In genomic region chr5:25532256-25533147, GRCm38 (mm10) we compare ENCODE assay signal across 12 mouse cellular contexts. TPM values are rescaled to one million over a fixed set of nuclear protein-coding genes. Genes with fewer than 3 reads are reported as not detected.
DNase-seq lines count a peak whose midpoint lies in the region; ATAC-seq and TF ChIP-seq lines count a peak whose summit lies in the region.
"Had no signal": no experiment of that assay in that cellular context is flagged by ENCODE, and none has a peak within 500 bp of the region (broad histone marks: within the 10 kb centered on the region; RNA-seq: fewer than 3 reads in every experiment).

No protein-coding gene starts in this region.

- no peak for TF ChIP-seq CTCF in MEL (IDR thresholded peaks at IDR 0.05 in 2 of 3, conservative IDR thresholded peaks at IDR 0.05 in 1 of 3; ENCODE audit: control insufficient read depth in 1 of 3, insufficient read depth in 1 of 3, low read depth in 2 of 3, low read length in 3 of 3, poor library complexity in 1 of 3, severe bottlenecking in 1 of 3)

- no peak for ATAC-seq in liver, embryonic 16.5 days (ENCODE audit: low read depth)
- ATAC-seq in midbrain, embryonic 15.5 days (replicated peaks) = no peak
- ATAC-seq: hindbrain, embryonic 16.5 days had no signal

- no peaks in the 10 kb centered on the region for H3K9me3 ChIP-seq in MEL (replicated peaks; ENCODE audit: insufficient read depth, low read length)
- H3K9me3 ChIP-seq in liver, embryonic 16.5 days (replicated peaks; ENCODE audit: control insufficient read depth, low read length) = no peaks in the 10 kb centered on the region
- no peaks in the 10 kb centered on the region for H3K9me3 ChIP-seq in midbrain, embryonic 15.5 days
- H3K9me3 ChIP-seq: limb, embryonic 15.5 days had no signal

- intact Hi-C loops in left cerebral cortex, postnatal 25 days (cut with DNase I) = no loop called here
- intact Hi-C loops in left cerebral cortex, postnatal 36 days (cut with DNase I) = no loop called here

- TF ChIP-seq EP300 in MEL (IDR thresholded peaks at IDR 0.05; ENCODE audit: low read depth in 1 of 2, low read length in 2 of 2) = peak; percentile 25 to 40; a peak in 2 of 4 replicates

- peak overlapping the region; percentile 38 to 46 for H3K4me3 ChIP-seq in MEL (ENCODE audit: control insufficient read depth in 1 of 2, insufficient read depth in 1 of 2, low read depth in 2 of 2, low read length in 2 of 2)
- H3K4me3 ChIP-seq in liver, embryonic 16.5 days (ENCODE audit: low read depth, low read length) = no peak overlapping the region
- H3K4me3 ChIP-seq in midbrain, embryonic 15.5 days = no peak overlapping the region
- H3K4me3 ChIP-seq: heart, embryonic 12.5 days; limb, embryonic 15.5 days had no signal

- 51% methylated on average over 18 of the region's 18 CpGs for WGBS in liver, embryonic 16.5 days (ENCODE audit: insufficient replicate concordance)
- WGBS in midbrain, embryonic 15.5 days = 50% methylated on average over 18 of the region's 18 CpGs

- H3K9ac ChIP-seq in MEL (ENCODE audit: control insufficient read depth, low read depth, low read length, poor library complexity, severe bottlenecking) = peak overlapping the region; percentile 67
- no peak overlapping the region for H3K9ac ChIP-seq in liver, embryonic 16.5 days (ENCODE audit: low read depth, low read length)
- H3K9ac ChIP-seq in midbrain, embryonic 15.5 days = no peak overlapping the region
- H3K9ac ChIP-seq: heart, embryonic 12.5 days; limb, embryonic 15.5 days had no signal

- TF ChIP-seq POLR2A in MEL (IDR thresholded peaks at IDR 0.05; ENCODE audit: control insufficient read depth in 1 of 2, insufficient read depth in 1 of 2, low read depth in 1 of 2, low read length in 2 of 2, poor library complexity in 1 of 2) = peak in 1 of 2 experiments; percentile 58; a peak in 2 of 4 replicates

- H3K79me2 ChIP-seq in MEL (ENCODE audit: control insufficient read depth, insufficient read depth, low read length, poor library complexity) = peaks cover 5% of the 10 kb centered on the region; the same call in 1 of the 2 replicates

- peak; percentile 61 for DNase-seq in adrenal gland, postnatal 10 days
- no peak for DNase-seq in adrenal gland, adult 18-20 months (ENCODE audit: low spot score in 2 of 2)
- DNase-seq in left cerebral cortex, postnatal 25 days (ENCODE audit: low spot score in 2 of 2) = peak; percentile 6 to 56
- no peak for DNase-seq in left cerebral cortex, postnatal 36 days (ENCODE audit: low spot score in 2 of 2)
- DNase-seq in MEL (ENCODE audit: low read depth, low spot score) = peak; percentile 89
- DNase-seq in kidney, postnatal 25 days = no peak
- DNase-seq: cerebellum, postnatal 25 days had no signal

- peak overlapping the region; percentile 82 for H3K27ac ChIP-seq in MEL (ENCODE audit: control insufficient read depth, low read depth, low read length)
- peak overlapping the region; percentile 62 for H3K27ac ChIP-seq in liver, embryonic 16.5 days (ENCODE audit: low read length)
- no peak overlapping the region for H3K27ac ChIP-seq in midbrain, embryonic 15.5 days
- H3K27ac ChIP-seq: limb, embryonic 15.5 days had no signal

- no peak for TF ChIP-seq RAD21 in MEL (IDR thresholded peaks at IDR 0.05; ENCODE audit: low read depth, low read length)

- H3K27me3 ChIP-seq in MEL (ENCODE audit: control insufficient read depth in 1 of 2, insufficient read depth in 2 of 2, low read length in 2 of 2) = no peaks in the 10 kb centered on the region
- no peaks in the 10 kb centered on the region for H3K27me3 ChIP-seq in liver, embryonic 16.5 days (ENCODE audit: control insufficient read depth, insufficient read depth, low read depth, low read length)
- H3K27me3 ChIP-seq in midbrain, embryonic 15.5 days (replicated peaks) = no peaks in the 10 kb centered on the region
- H3K27me3 ChIP-seq: heart, embryonic 12.5 days; limb, embryonic 15.5 days had no signal

- peak overlapping the region; percentile 1; the same call in 1 of the 2 replicates for H3K4me2 ChIP-seq in liver, embryonic 16.5 days (ENCODE audit: low read depth, low read length)
- H3K4me2 ChIP-seq in midbrain, embryonic 15.5 days = no peak overlapping the region
- H3K4me2 ChIP-seq: heart, embryonic 12.5 days; limb, embryonic 15.5 days had no signal

- H3K4me1 ChIP-seq in MEL (ENCODE audit: control insufficient read depth in 1 of 2, insufficient read depth in 2 of 2, low read length in 2 of 2) = peaks cover 10 to 25% of the 10 kb centered on the region in 2 experiments
- H3K4me1 ChIP-seq in liver, embryonic 16.5 days (ENCODE audit: control insufficient read depth, low read depth, low read length) = peaks cover 34% of the 10 kb centered on the region
- peaks cover 5% of the 10 kb centered on the region for H3K4me1 ChIP-seq in midbrain, embryonic 15.5 days

- H3K36me3 ChIP-seq in MEL (ENCODE audit: control insufficient read depth in 1 of 2, insufficient read depth in 2 of 2, low read length in 2 of 2) = peaks cover 0 to 32% of the 10 kb centered on the region in 2 experiments; a peak in 2 of 4 replicates
- H3K36me3 ChIP-seq in liver, embryonic 16.5 days (ENCODE audit: control insufficient read depth, insufficient read depth) = no peaks in the 10 kb centered on the region
- H3K36me3 ChIP-seq in midbrain, embryonic 15.5 days (replicated peaks) = no peaks in the 10 kb centered on the region
- H3K36me3 ChIP-seq: heart, embryonic 12.5 days; limb, embryonic 15.5 days had no signal

TF ChIP-seq in MEL, 35 proteins besides CTCF, POLR2A, EP300 and RAD21 (continues in another document):
- TF ChIP-seq ZNF384 (IDR thresholded peaks at IDR 0.05; ENCODE audit: low read depth, low read length) (peak; percentile 90), GABPA (IDR thresholded peaks at IDR 0.05; ENCODE audit: low read depth, low read length) (no peak), MEF2A (IDR thresholded peaks at IDR 0.05; ENCODE audit: extremely low read depth, insufficient replicate concordance, low read depth, low read length, poor library complexity, severe bottlenecking) (no peak), CHD1 (IDR thresholded peaks at IDR 0.05; ENCODE audit: low read depth, low read length) (no peak), SIN3A (IDR thresholded peaks at IDR 0.05; ENCODE audit: low read length) (no peak; the same call in 1 of the 2 replicates), USF2 (IDR thresholded peaks at IDR 0.05; ENCODE audit: borderline replicate concordance in 1 of 2, insufficient read depth in 1 of 2, low read depth in 1 of 2, low read length in 2 of 2) (no peak), MYB (IDR thresholded peaks at IDR 0.05; ENCODE audit: low read depth, low read length) (no peak), TAL1 (IDR thresholded peaks at IDR 0.05; ENCODE audit: low read length) (peak; percentile 81), UBTF (IDR thresholded peaks at IDR 0.05; ENCODE audit: borderline replicate concordance, insufficient read depth, low read depth, low read length) (no peak), CHD2 (IDR thresholded peaks at IDR 0.05; ENCODE audit: low read length) (no peak), E2F4 (IDR thresholded peaks at IDR 0.05; ENCODE audit: borderline replicate concordance, low read depth, low read length) (no peak), RCOR1 (IDR thresholded peaks at IDR 0.05; ENCODE audit: low read depth, low read length) (no peak; the same call in 1 of the 2 replicates), MAZ (IDR thresholded peaks at IDR 0.05; ENCODE audit: low read depth, low read length) (peak; percentile 62), NELFE (IDR thresholded peaks at IDR 0.05; ENCODE audit: low read depth, low read length) (peak; percentile 53), GATA1 (IDR thresholded peaks at IDR 0.05; ENCODE audit: low read depth, low read length) (no peak; the same call in 1 of the 2 replicates), TCF12 (IDR thresholded peaks at IDR 0.05; ENCODE audit: low read depth, low read length) (no peak; the same call in none of the 2 replicates), KAT2A (conservative IDR thresholded peaks at IDR 0.05; ENCODE audit: low read depth, low read length) (no peak), MAFK (IDR thresholded peaks at IDR 0.05; ENCODE audit: borderline replicate concordance, low read depth, low read length) (no peak), ETS1 (IDR thresholded peaks at IDR 0.05; ENCODE audit: low read depth, low read length) (peak; percentile 64), ZKSCAN1 (IDR thresholded peaks at IDR 0.05; ENCODE audit: low read depth, low read length) (no peak), MAX (IDR thresholded peaks at IDR 0.05; ENCODE audit: low read length) (0 out of 2 replicates have a peak, but pooled peaks have one; percentile 9), ZMIZ1 (IDR thresholded peaks at IDR 0.05; ENCODE audit: low read depth, low read length) (peak; percentile 52), TBP (IDR thresholded peaks at IDR 0.05; ENCODE audit: low read depth, low read length) (peak; percentile 59), MYC (IDR thresholded peaks at IDR 0.05; ENCODE audit: low read depth, low read length) (0 out of 2 replicates have a peak, but pooled peaks have one; percentile 12), USF1 (IDR thresholded peaks at IDR 0.05; ENCODE audit: low read depth, low read length) (no peak), MXI1 (IDR thresholded peaks at IDR 0.05; ENCODE audit: low read depth, low read length) (peak; percentile 7; the same call in 1 of the 2 replicates)

RNA-seq across cellular contexts. Expression of gene Cct8l1, which starts 16.6 kb away (rescaled TPM):
- not detected for total RNA-seq in adrenal gland, postnatal 10 days (2021)
- under 1 TPM in 1 of 2 experiments, not detected in 1; 0.17 TPM for total RNA-seq in adrenal gland, adult 18-20 months (2021)
- under 1 TPM in 1 of 2 experiments, not detected in 1; 0.18 TPM for total RNA-seq in left cerebral cortex, postnatal 25 days (2021)
- under 1 TPM in 1 of 2 experiments, not detected in 1; 0.27 TPM for total RNA-seq in left cerebral cortex, postnatal 36 days (2021)
- not detected in 2 replicates for total RNA-seq in MEL (2012; rRNA removed)
- not detected for polyA plus RNA-seq in MEL (2012; ENCODE audit: insufficient read depth in 1 of 2, insufficient read length in 2 of 2, low read depth in 1 of 2, low replicate concordance in 2 of 2, missing spikeins in 1 of 2)
- not detected in 2 replicates for polyA plus RNA-seq in liver, embryonic 16.5 days (2015; fragmentation: Nextera tagmentation; extraction: Ambion mirVana)
- polyA plus RNA-seq in midbrain, embryonic 15.5 days (2015; fragmentation: Nextera tagmentation; extraction: Ambion mirVana) = not detected in 2 replicates
- polyA plus RNA-seq: limb, embryonic 15.5 days had no signal

RNA-seq across cellular contexts. Expression of gene Kmt2c, which starts 33.9 kb away (rescaled TPM):
- total RNA-seq in adrenal gland, postnatal 10 days (2021) = 10 to 100 TPM; 40.3 to 58.9 TPM
- total RNA-seq in adrenal gland, adult 18-20 months (2021) = 10 to 100 TPM; 45.0 to 49.1 TPM
- total RNA-seq in left cerebral cortex, postnatal 25 days (2021) = 10 to 100 TPM; 62.3 to 71.7 TPM
- total RNA-seq in left cerebral cortex, postnatal 36 days (2021) = 10 to 100 TPM; 55.0 to 78.4 TPM
- 26.2 and 28.1 TPM in 2 replicates for total RNA-seq in MEL (2012; rRNA removed)
- 10 to 100 TPM; 23.8 to 34.0 TPM for polyA plus RNA-seq in MEL (2012; ENCODE audit: insufficient read depth in 1 of 2, insufficient read length in 2 of 2, low read depth in 1 of 2, low replicate concordance in 2 of 2, missing spikeins in 1 of 2)
- 5.3 TPM in 2 replicates for polyA plus RNA-seq in liver, embryonic 16.5 days (2015; fragmentation: Nextera tagmentation; extraction: Ambion mirVana)
- polyA plus RNA-seq in midbrain, embryonic 15.5 days (2015; fragmentation: Nextera tagmentation; extraction: Ambion mirVana) = 20.4 and 20.8 TPM in 2 replicates

Comparison
In these comparisons a context has a peak if more than half of its experiments do, and no peak if none do; other contexts are left out.
1. DNase-seq: peak in adrenal gland, postnatal 10 days (single experiment), left cerebral cortex, postnatal 25 days (2 of 2) and MEL (single experiment); none in adrenal gland, adult 18-20 months (0 of 2), left cerebral cortex, postnatal 36 days (0 of 2) and kidney, postnatal 25 days (0 of 2).
2. H3K4me3 ChIP-seq: peak in MEL (2 of 2); none in liver, embryonic 16.5 days (single experiment) and midbrain, embryonic 15.5 days (single experiment).